Mouse (Mus musculus): ENCODE measurements at regions not wholly inside any gene's neighbourhood (a gene's known extent, or its start where the extent isn't known, plus 50 kb on each side); places are given as distances from the start of the nearest gene placed in this dataset.

GRCm38 (mm10) chr1:151095344-151096050 lies 86.8 kb upstream of the Gm47985 start:
- 65% methylated on average over 10 of the region's 10 CpGs for WGBS

GRCm38 (mm10) chr1:151096079-151096478 lies 86.3 kb upstream of the Gm47985 start:
- 12% methylated on average over 9 of the region's 9 CpGs for WGBS
- Histone ChIP-seq H3K27me3 (replicated peaks) (no peaks in the 10 kb centered on the region), H3K4me2 (peak overlapping the region; percentile 63), H3K27ac (replicated peaks) (peak overlapping the region; percentile 58), H3K36me3 (no peaks in the 10 kb centered on the region), H3K4me3 (peak overlapping the region; percentile 32), H3K4me1 (peaks cover 19% of the 10 kb centered on the region), H3K9me3 (no peaks in the 10 kb centered on the region), H3K9ac (no peak overlapping the region)
- ATAC-seq (ENCODE audit: extremely low read depth, insufficient number of reproducible peaks, low FRiP score, low TSS enrichment), result peak; percentile 61

More at GRCm38 (mm10) chr1:151095344-151096050, 86.8 kb upstream of the Gm47985 start:
- Histone ChIP-seq H3K4me3 (peak overlapping the region; percentile 32), H3K27me3 (replicated peaks) (no peaks in the 10 kb centered on the region), H3K9me3 (no peaks in the 10 kb centered on the region), H3K4me1 (peaks cover 19% of the 10 kb centered on the region), H3K4me2 (peak overlapping the region; percentile 63), H3K9ac (no peak overlapping the region), H3K36me3 (no peaks in the 10 kb centered on the region), H3K27ac (replicated peaks) (peak overlapping the region; percentile 58)
- no peak for ATAC-seq (ENCODE audit: extremely low read depth, insufficient number of reproducible peaks, low FRiP score, low TSS enrichment)

GRCm38 (mm10) chr1:151097506-151097905 lies 84.8 kb upstream of the Gm47985 start:
- ATAC-seq (ENCODE audit: extremely low read depth, insufficient number of reproducible peaks, low FRiP score, low TSS enrichment), result no peak
- H3K36me3 ChIP-seq, result no peaks in the 10 kb centered on the region
- no peak overlapping the region for H3K9ac ChIP-seq
- no peak overlapping the region for H3K4me3 ChIP-seq
- peaks cover 22% of the 10 kb centered on the region for H3K4me1 ChIP-seq
- H3K4me2 ChIP-seq, result no peak overlapping the region
- no peaks in the 10 kb centered on the region for H3K27me3 ChIP-seq (replicated peaks)
- H3K9me3 ChIP-seq, result no peaks in the 10 kb centered on the region
- WGBS, result 89% methylated on average over 1 of the region's 1 CpGs
- no peak overlapping the region for H3K27ac ChIP-seq (replicated peaks)

- H3K9me3 ChIP-seq, result no peaks in the 10 kb centered on the region
- 62% methylated on average over 1 of the region's 1 CpGs for WGBS
- H3K4me3 ChIP-seq, result no peak overlapping the region
- H3K27ac ChIP-seq (replicated peaks), result no peak overlapping the region
- no peaks in the 10 kb centered on the region for H3K36me3 ChIP-seq
- peaks cover 33% of the 10 kb centered on the region for H3K4me1 ChIP-seq
- ATAC-seq (ENCODE audit: extremely low read depth, insufficient number of reproducible peaks, low FRiP score, low TSS enrichment), result no peak
- H3K27me3 ChIP-seq (replicated peaks), result no peaks in the 10 kb centered on the region
- H3K9ac ChIP-seq, result no peak overlapping the region
- no peak overlapping the region for H3K4me2 ChIP-seq
These were observed 83.6 kb upstream of the Gm47985 start for GRCm38 (mm10) chr1:151098763-151099162.

GRCm38 (mm10) chr1:151100565-151101483 lies 81.5 kb upstream of the Gm47985 start:
- Histone ChIP-seq H3K4me2 (no peak overlapping the region), H3K9me3 (no peaks in the 10 kb centered on the region), H3K36me3 (no peaks in the 10 kb centered on the region), H3K27ac (replicated peaks) (no peak overlapping the region), H3K4me3 (no peak overlapping the region), H3K9ac (no peak overlapping the region), H3K27me3 (replicated peaks) (no peaks in the 10 kb centered on the region), H3K4me1 (peaks cover 44% of the 10 kb centered on the region)
- 79% methylated on average over 12 of the region's 12 CpGs for WGBS
- ATAC-seq (ENCODE audit: extremely low read depth, insufficient number of reproducible peaks, low FRiP score, low TSS enrichment), result no peak

GRCm38 (mm10) chr1:151101516-151101915 lies 80.8 kb upstream of the Gm47985 start:
- Histone ChIP-seq H3K9me3 (no peaks in the 10 kb centered on the region), H3K9ac (no peak overlapping the region), H3K4me3 (no peak overlapping the region), H3K27me3 (replicated peaks) (no peaks in the 10 kb centered on the region), H3K4me2 (no peak overlapping the region), H3K36me3 (no peaks in the 10 kb centered on the region), H3K27ac (replicated peaks) (no peak overlapping the region), H3K4me1 (peaks cover 38% of the 10 kb centered on the region)
- ATAC-seq (ENCODE audit: extremely low read depth, insufficient number of reproducible peaks, low FRiP score, low TSS enrichment), result peak; percentile 34; the same call in 1 of the 2 replicates
- WGBS, result 80% methylated on average over 1 of the region's 1 CpGs

GRCm38 (mm10) chr1:151102061-151102460 lies 80.3 kb upstream of the Gm47985 start:
- no peak overlapping the region for H3K4me2 ChIP-seq
- WGBS, result 72% methylated on average over 3 of the region's 3 CpGs

GRCm38 (mm10) chr1:151102646-151103391 lies 79.5 kb upstream of the Gm47985 start:
- ATAC-seq (ENCODE audit: extremely low read depth, insufficient number of reproducible peaks, low FRiP score, low TSS enrichment), result no peak

More at GRCm38 (mm10) chr1:151102061-151102460, 80.3 kb upstream of the Gm47985 start:
- no peak for ATAC-seq (ENCODE audit: extremely low read depth, insufficient number of reproducible peaks, low FRiP score, low TSS enrichment)
- no peak overlapping the region for H3K27ac ChIP-seq (replicated peaks)
- no peaks in the 10 kb centered on the region for H3K36me3 ChIP-seq
- no peak overlapping the region for H3K9ac ChIP-seq
- H3K4me3 ChIP-seq, result no peak overlapping the region
- no peaks in the 10 kb centered on the region for H3K27me3 ChIP-seq (replicated peaks)
- H3K4me1 ChIP-seq, result peaks cover 35% of the 10 kb centered on the region
- H3K9me3 ChIP-seq, result no peaks in the 10 kb centered on the region

GRCm38 (mm10) chr1:151103522-151104037 lies 78.8 kb upstream of the Gm47985 start:
- Histone ChIP-seq H3K27me3 (replicated peaks) (no peaks in the 10 kb centered on the region), H3K4me2 (no peak overlapping the region), H3K27ac (replicated peaks) (peak overlapping the region; percentile 71), H3K9me3 (no peaks in the 10 kb centered on the region), H3K9ac (no peak overlapping the region), H3K4me3 (no peak overlapping the region), H3K4me1 (peaks cover 35% of the 10 kb centered on the region), H3K36me3 (no peaks in the 10 kb centered on the region)
- ATAC-seq (ENCODE audit: extremely low read depth, insufficient number of reproducible peaks, low FRiP score, low TSS enrichment), result no peak
- WGBS, result 62% methylated on average over 6 of the region's 6 CpGs

More at GRCm38 (mm10) chr1:151102646-151103391, 79.5 kb upstream of the Gm47985 start:
- Histone ChIP-seq H3K9me3 (no peaks in the 10 kb centered on the region), H3K27me3 (replicated peaks) (no peaks in the 10 kb centered on the region), H3K4me2 (no peak overlapping the region), H3K9ac (no peak overlapping the region), H3K4me1 (peaks cover 35% of the 10 kb centered on the region), H3K36me3 (no peaks in the 10 kb centered on the region), H3K27ac (replicated peaks) (peak overlapping the region; percentile 71), H3K4me3 (no peak overlapping the region)
- WGBS, result 79% methylated on average over 16 of the region's 16 CpGs

- H3K36me3 ChIP-seq, result no peaks in the 10 kb centered on the region
- H3K9me3 ChIP-seq, result no peaks in the 10 kb centered on the region
- ATAC-seq (ENCODE audit: extremely low read depth, insufficient number of reproducible peaks, low FRiP score, low TSS enrichment), result no peak
- 86% methylated on average over 5 of the region's 5 CpGs for WGBS
- no peak overlapping the region for H3K4me3 ChIP-seq
- H3K9ac ChIP-seq, result no peak overlapping the region
- H3K27me3 ChIP-seq (replicated peaks), result no peaks in the 10 kb centered on the region
- no peak overlapping the region for H3K27ac ChIP-seq (replicated peaks)
- H3K4me2 ChIP-seq, result no peak overlapping the region
- H3K4me1 ChIP-seq, result peaks cover 35% of the 10 kb centered on the region
These were observed 78.0 kb upstream of the Gm47985 start for GRCm38 (mm10) chr1:151104346-151104745.

- no peak overlapping the region for H3K9ac ChIP-seq
- no peak overlapping the region for H3K4me3 ChIP-seq
- no peak for ATAC-seq (ENCODE audit: extremely low read depth, insufficient number of reproducible peaks, low FRiP score, low TSS enrichment)
- WGBS, result 78% methylated on average over 2 of the region's 2 CpGs
- H3K9me3 ChIP-seq, result no peaks in the 10 kb centered on the region
- H3K4me1 ChIP-seq, result peaks cover 35% of the 10 kb centered on the region
- H3K36me3 ChIP-seq, result no peaks in the 10 kb centered on the region
- no peak overlapping the region for H3K4me2 ChIP-seq
- no peaks in the 10 kb centered on the region for H3K27me3 ChIP-seq (replicated peaks)
- no peak overlapping the region for H3K27ac ChIP-seq (replicated peaks)
These were observed 77.5 kb upstream of the Gm47985 start for GRCm38 (mm10) chr1:151104806-151105205.
